Mouse (Mus musculus) kidney, embryonic 15.5 days (tissue): Measurements from ENCODE around the gene Traip. TPM values are rescaled to one million over a fixed set of nuclear protein-coding genes. Genes with fewer than 3 reads are reported as not detected.
A peak's percentile ranks its signal among the peaks of the same experiment; 100 is the strongest.

Experiments used
- ATAC-seq: fragments of 200-750 bp; cut with Nextera tagmentation; replicated peaks from 2 replicates; pipeline ENCODE4 v1.8.0; 2017; ENCODE audit warnings: moderate TSS enrichment; ENCODE audit not compliant: low FRiP score
- H3K27ac ChIP-seq: fragments of 300-500 bp; sonication (generic); 2 replicates; pipeline ENCODE4 v1.5.1; 2015; ENCODE audit warnings: mild to moderate bottlenecking, inconsistent platforms
- H3K27me3 ChIP-seq: fragments of 300-500 bp; sonication (generic); 2 replicates; pipeline ENCODE4 v1.6.1; 2015; ENCODE audit warnings: inconsistent platforms
- H3K36me3 ChIP-seq: fragments of 300-500 bp; sonication (generic); 2 replicates; pipeline ENCODE4 v1.6.1; 2015; ENCODE audit warnings: inconsistent platforms
- H3K4me1 ChIP-seq: fragments of 300-500 bp; sonication (generic); 2 replicates; pipeline ENCODE4 v1.6.1; 2015; ENCODE audit warnings: inconsistent platforms
- H3K4me2 ChIP-seq: fragments of 300-500 bp; sonication (generic); 2 replicates; pipeline ENCODE4 v1.6.1; 2015; ENCODE audit warnings: moderate library complexity, mild to moderate bottlenecking, inconsistent platforms
- H3K4me3 ChIP-seq: fragments of 300-500 bp; sonication (generic); replicated peaks from 2 replicates; pipeline ENCODE4 v1.5.1; 2015; ENCODE audit warnings: mild to moderate bottlenecking, inconsistent platforms
- H3K9ac ChIP-seq: fragments of 300-500 bp; sonication (generic); 2 replicates; pipeline ENCODE4 v1.6.1; 2015; ENCODE audit warnings: mild to moderate bottlenecking, inconsistent platforms
- H3K9me3 ChIP-seq: fragments of 300-500 bp; sonication (generic); replicated peaks from 2 replicates; pipeline ENCODE4 v1.6.1; 2016; ENCODE audit warnings: inconsistent platforms
- WGBS: fragments of 180-500 bp; shearing (Covaris S2); methylation state at CpG from one replicate; pipeline ENCODE4 v1.1.7; 2015; ENCODE audit warnings: mixed read lengths; 5-methylcytosine and 5-hydroxymethylcytosine counted together
- polyA plus RNA-seq: library from polyadenylated mRNA; unstranded; fragments of >200 nt; fragmentation: Nextera tagmentation; extraction: Ambion mirVana; gene quantifications from 2 replicates; pipeline ENCODE4 v1.2.1, GENCODE M21; 2015

The Traip gene
- polyA plus RNA-seq, 1 experiment from 2014 or later = 25.0 TPM

DNA sequence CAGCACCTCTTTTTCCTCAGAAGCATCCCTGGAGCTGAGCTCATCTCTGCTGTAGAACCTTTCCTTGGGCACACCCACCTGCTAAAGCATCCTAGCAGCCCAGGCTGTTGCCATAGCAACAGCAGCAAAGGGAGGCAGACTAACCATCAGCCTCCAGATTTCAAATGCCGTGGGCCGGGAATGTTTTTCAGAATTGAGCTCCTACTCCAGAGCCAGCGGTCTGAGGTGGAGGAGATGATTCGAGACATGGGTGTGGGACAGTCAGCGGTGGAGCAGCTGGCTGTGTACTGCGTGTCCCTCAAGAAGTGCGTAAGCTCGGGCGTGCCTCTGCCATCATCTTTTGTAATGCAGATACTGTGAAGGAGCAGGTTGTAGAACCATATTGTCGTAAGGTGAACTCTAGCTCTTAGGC is 11.4 kb downstream of the Traip start:
- H3K27me3 ChIP-seq = no peaks in the 10 kb centered on the region
- H3K4me3 ChIP-seq = no peak overlapping the region
- 0 out of 2 replicates have a peak, but pooled peaks cover 5% of the 10 kb centered on the region for H3K4me1 ChIP-seq
- no peak overlapping the region for H3K4me2 ChIP-seq
- 84% methylated on average over 10 of the region's 10 CpGs for whole genome bisulfite sequencing
- H3K36me3 ChIP-seq = peaks cover 87% of the 10 kb centered on the region
- H3K27ac ChIP-seq = no peak overlapping the region
- ATAC-seq = no peak
- no peaks in the 10 kb centered on the region for H3K9me3 ChIP-seq
- H3K9ac ChIP-seq = no peak overlapping the region

DNA sequence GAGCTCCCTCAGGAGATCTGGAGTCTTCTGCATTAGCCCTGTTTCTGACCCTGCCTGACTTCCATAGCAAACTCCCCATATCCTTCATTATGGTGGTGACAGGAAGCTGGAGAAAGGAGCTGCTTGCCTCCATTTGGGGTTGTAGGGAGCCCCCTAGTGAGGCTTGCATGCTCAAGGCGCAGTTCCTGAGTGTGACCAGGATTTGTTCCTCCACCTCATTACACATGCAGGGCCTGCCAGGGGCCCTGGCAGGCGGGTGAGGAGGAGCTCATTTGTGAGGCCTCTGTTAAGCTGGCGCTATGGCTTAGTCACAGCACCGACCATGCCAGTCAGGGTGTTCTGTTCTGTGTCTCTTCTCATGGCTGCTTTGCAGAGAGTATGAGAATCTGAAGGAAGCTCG is 11.9 kb downstream of the Traip start:
- Histone ChIP-seq H3K27me3 (no peaks in the 10 kb centered on the region), H3K4me1 (0 out of 2 replicates have a peak, but pooled peaks cover 5% of the 10 kb centered on the region), H3K27ac (no peak overlapping the region), H3K4me2 (no peak overlapping the region), H3K4me3 (no peak overlapping the region), H3K9me3 (no peaks in the 10 kb centered on the region), H3K9ac (no peak overlapping the region), H3K36me3 (peaks cover 83% of the 10 kb centered on the region)
- no peak for ATAC-seq
- 53% methylated on average over 5 of the region's 5 CpGs for WGBS

DNA sequence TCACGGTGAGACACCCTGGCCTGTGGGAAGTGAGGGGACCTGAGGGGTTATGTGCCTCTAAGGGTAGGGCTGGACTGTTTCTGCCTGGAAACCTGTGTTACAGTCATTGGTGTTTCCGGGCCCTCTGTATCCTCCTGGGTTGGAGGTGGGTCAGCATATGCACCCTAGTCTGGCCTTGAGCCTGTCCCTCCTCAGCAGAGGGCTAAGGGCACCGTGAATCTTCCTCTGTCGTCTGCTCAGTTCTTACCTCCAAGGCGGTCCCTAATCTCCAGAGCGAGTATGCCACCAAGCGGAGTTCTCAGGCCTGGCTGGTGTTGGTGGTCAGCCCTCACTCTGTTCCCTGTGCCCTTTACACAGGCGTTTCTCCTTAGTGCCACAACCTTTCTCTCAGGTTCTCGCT is 13.0 kb downstream of the Traip start:
- Histone ChIP-seq H3K27ac (no peak overlapping the region), H3K4me3 (no peak overlapping the region), H3K9me3 (no peaks in the 10 kb centered on the region), H3K4me2 (no peak overlapping the region), H3K9ac (no peak overlapping the region), H3K27me3 (no peaks in the 10 kb centered on the region), H3K4me1 (0 out of 2 replicates have a peak, but pooled peaks cover 5% of the 10 kb centered on the region), H3K36me3 (peaks cover 79% of the 10 kb centered on the region)
- ATAC-seq = no peak
- 87% methylated on average over 9 of the region's 9 CpGs for WGBS

DNA sequence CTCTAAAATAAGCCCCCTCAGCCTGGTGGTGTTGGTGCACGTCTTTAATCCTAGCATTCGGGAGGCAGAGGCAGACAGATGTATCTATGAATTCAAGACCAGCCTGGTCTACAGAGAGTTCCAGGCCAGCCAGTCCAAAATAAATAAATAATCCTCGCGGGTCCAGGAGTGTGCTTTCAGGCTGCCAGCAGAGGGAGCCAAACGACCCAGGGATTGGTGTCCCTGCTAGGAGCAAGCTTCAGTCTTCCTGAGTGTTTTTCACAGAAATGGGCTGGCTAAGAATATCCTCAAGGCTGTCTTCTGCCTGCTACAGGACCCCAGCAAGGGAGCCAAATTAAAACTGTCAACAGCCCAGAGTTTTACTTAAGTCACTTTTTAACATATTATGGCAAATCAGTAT is 13.8 kb downstream of the Traip start:
- H3K4me3 ChIP-seq = no peak overlapping the region

DNA sequence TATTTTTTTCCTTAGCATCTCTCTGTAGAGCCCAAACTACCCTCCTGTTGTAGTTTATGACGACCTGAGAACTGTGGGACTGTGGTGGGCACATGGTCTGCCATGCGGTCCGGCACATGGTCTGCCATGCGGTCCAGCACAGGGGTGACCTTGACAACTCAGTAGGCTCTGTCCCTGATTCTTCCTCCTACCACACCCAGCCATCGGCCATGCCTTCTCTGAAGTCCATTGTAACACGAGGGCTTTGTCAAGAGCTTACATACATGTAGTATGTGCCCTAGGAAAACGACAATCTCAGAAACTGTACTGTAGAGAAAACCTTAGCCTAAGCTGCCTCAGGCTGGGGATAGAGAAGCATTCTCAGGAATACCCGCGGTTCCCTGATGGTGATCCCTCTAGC is 14.7 kb downstream of the Traip start:
- peaks cover 80% of the 10 kb centered on the region for H3K36me3 ChIP-seq
- H3K4me3 ChIP-seq = no peak overlapping the region
- 0 out of 2 replicates have a peak, but pooled peaks cover 5% of the 10 kb centered on the region for H3K4me1 ChIP-seq
- no peak overlapping the region for H3K4me2 ChIP-seq
- H3K9ac ChIP-seq = no peak overlapping the region
- no peaks in the 10 kb centered on the region for H3K9me3 ChIP-seq
- no peak for ATAC-seq
- 93% methylated on average over 9 of the region's 9 CpGs for WGBS
- no peaks in the 10 kb centered on the region for H3K27me3 ChIP-seq
- no peak overlapping the region for H3K27ac ChIP-seq

More for the DNA sequence above, 13.8 kb downstream of the Traip start:
- Histone ChIP-seq H3K27ac (peak overlapping the region; percentile 25; the same call in 1 of the 2 replicates), H3K4me2 (no peak overlapping the region), H3K36me3 (peaks cover 80% of the 10 kb centered on the region), H3K9me3 (no peaks in the 10 kb centered on the region), H3K9ac (no peak overlapping the region), H3K27me3 (no peaks in the 10 kb centered on the region), H3K4me1 (0 out of 2 replicates have a peak, but pooled peaks cover 5% of the 10 kb centered on the region)
- WGBS = 22% methylated on average over 5 of the region's 5 CpGs
- peak; percentile 69; the same call in 1 of the 2 replicates for ATAC-seq

DNA sequence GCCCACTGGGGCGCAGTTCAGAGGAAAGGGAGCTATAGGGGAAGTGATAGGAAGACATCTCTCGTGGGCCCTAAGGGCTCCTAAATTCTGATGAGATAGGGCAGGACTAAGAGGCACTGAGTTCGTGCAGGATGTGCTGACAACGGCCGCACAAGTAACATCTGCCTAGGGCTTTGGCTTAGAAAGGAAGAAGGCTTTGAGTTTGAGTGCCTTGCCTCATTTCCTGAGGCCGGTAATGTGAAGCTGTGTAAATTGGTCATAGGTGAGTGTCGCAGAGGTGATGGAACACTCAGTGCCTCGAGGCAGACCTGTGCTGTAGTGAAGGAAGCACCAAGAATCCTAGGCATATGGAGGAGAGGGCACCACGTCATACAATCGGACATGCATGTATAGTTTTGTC is 16.7 kb downstream of the Traip start:
- no peak for ATAC-seq
- Histone ChIP-seq H3K27ac (no peak overlapping the region), H3K9me3 (no peaks in the 10 kb centered on the region), H3K36me3 (peaks cover 79% of the 10 kb centered on the region), H3K9ac (no peak overlapping the region), H3K27me3 (no peaks in the 10 kb centered on the region), H3K4me3 (no peak overlapping the region), H3K4me2 (no peak overlapping the region), H3K4me1 (0 out of 2 replicates have a peak, but pooled peaks cover 5% of the 10 kb centered on the region)
- 88% methylated on average over 10 of the region's 10 CpGs for WGBS

DNA sequence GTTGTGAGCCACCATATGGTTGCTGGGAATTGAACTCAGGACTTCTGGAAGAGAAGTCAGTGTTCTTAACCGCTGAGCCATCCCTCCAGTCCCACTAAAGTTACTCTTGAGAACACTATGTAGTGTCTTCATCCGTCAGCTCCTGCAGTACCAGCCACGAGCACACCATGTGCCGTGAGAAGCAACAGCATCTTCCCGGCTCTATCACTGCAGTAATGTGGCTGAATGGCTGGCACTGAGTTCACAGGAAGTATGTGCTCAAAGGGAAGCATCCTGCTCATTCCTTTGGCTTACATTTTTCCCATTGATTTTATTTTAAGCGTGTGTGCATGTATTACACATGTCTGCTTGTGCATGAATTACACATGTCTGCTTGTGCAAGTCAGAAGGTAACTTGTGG is 17.5 kb downstream of the Traip start:
- ATAC-seq = no peak
- WGBS = 76% methylated on average over 6 of the region's 6 CpGs
- Histone ChIP-seq H3K9ac (no peak overlapping the region), H3K9me3 (no peaks in the 10 kb centered on the region), H3K4me2 (no peak overlapping the region), H3K36me3 (peaks cover 78% of the 10 kb centered on the region), H3K4me3 (no peak overlapping the region), H3K27ac (no peak overlapping the region), H3K4me1 (0 out of 2 replicates have a peak, but pooled peaks cover 5% of the 10 kb centered on the region), H3K27me3 (no peaks in the 10 kb centered on the region)

DNA sequence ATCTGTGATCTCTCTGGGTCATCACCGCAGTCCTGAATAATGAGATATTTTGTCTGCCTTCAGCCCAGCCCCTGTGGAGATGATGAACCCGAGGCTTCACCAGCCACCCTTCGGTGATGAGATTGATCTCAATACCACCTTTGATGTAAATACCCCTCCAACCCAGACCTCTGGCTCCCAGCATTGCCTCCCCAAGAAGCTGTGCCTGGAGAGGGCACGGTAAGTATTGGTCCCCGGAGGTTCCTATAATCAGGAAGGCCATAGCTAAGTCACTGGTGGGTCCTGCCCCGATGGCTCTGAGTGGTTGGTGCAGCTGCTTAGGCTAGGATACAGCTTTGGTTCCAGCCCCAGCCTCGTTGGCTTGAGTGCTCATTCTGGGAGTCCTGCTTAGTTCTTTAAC is 18.6 kb downstream of the Traip start:
- Histone ChIP-seq H3K4me3 (no peak overlapping the region), H3K36me3 (peaks cover 68% of the 10 kb centered on the region), H3K4me2 (no peak overlapping the region), H3K27ac (no peak overlapping the region), H3K27me3 (no peaks in the 10 kb centered on the region), H3K4me1 (0 out of 2 replicates have a peak, but pooled peaks cover 5% of the 10 kb centered on the region), H3K9ac (no peak overlapping the region), H3K9me3 (no peaks in the 10 kb centered on the region)
- WGBS = 90% methylated on average over 7 of the region's 7 CpGs
- ATAC-seq = no peak

DNA sequence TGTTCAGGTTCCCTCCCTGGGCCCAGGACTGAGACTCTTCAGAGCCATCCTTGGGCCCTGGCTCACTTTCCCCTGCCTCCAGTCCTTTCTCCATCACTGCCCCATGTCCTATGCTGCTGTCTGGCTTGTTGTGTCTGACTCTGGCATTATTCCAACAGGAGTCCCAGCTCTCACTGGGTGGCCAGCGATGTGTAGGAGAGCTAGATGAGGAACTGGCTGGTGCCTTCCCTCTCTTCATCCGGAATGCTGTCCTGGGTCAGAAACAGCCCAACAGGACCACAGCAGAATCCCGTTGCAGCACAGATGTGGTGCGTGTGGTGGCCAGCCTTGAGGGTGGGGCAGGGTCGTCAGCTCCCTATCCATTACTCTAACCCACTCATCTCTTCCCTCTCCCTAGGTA is 20.4 kb downstream of the Traip start:
- Histone ChIP-seq H3K4me1 (peaks cover 7% of the 10 kb centered on the region), H3K36me3 (peaks cover 54% of the 10 kb centered on the region), H3K27me3 (no peaks in the 10 kb centered on the region), H3K27ac (no peak overlapping the region), H3K9me3 (no peaks in the 10 kb centered on the region), H3K4me2 (no peak overlapping the region), H3K9ac (no peak overlapping the region), H3K4me3 (no peak overlapping the region)
- ATAC-seq = no peak
- WGBS = 80% methylated on average over 5 of the region's 5 CpGs

DNA sequence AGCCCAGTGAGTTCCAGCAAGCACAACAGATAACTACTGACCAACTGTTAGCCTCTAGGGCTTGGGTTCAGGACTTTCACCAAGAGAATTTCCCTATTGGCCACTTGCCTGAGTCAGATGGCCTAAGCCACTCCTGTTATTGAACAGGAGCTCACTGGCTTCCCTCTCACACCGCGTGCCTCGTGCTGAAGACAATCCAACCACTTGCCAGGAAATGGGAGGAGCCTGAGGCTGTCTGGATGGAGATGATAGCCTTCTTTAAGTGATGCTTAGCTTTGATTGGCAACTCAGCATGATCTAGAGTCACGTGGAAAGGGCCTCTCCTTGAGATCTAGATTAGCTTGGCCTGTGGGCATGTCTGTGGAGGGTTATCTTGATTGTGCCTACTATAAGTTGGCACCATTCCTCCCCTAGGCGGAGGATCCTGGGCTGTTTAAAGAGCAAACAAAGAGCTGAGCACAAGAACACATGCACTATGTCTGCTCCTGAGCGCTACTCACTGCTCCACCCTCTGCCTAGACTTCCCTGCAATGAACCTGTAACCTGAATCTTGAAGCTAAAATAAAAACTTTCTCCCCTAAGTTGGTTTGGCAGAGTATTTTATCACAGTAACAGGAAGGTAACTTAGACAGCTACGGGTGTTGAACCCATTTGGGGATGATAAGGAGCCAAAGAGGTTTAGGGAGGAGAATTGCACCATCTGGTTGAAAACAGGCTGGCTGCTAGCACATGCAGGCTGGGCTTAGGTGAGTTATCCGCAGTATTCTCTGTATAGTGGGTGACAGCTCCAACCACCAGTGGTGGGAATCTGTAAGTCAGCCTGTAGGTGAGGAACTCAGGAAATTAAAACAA is 22.0 kb downstream of the Traip start:
- peak; percentile 60; the same call in 1 of the 2 replicates for ATAC-seq
- Histone ChIP-seq H3K4me3 (no peak overlapping the region), H3K4me1 (peaks cover 13% of the 10 kb centered on the region), H3K9me3 (no peaks in the 10 kb centered on the region), H3K4me2 (no peak overlapping the region), H3K27ac (no peak overlapping the region), H3K27me3 (no peaks in the 10 kb centered on the region), H3K36me3 (peaks cover 49% of the 10 kb centered on the region), H3K9ac (no peak overlapping the region)
- WGBS = 65% methylated on average over 8 of the region's 8 CpGs

DNA sequence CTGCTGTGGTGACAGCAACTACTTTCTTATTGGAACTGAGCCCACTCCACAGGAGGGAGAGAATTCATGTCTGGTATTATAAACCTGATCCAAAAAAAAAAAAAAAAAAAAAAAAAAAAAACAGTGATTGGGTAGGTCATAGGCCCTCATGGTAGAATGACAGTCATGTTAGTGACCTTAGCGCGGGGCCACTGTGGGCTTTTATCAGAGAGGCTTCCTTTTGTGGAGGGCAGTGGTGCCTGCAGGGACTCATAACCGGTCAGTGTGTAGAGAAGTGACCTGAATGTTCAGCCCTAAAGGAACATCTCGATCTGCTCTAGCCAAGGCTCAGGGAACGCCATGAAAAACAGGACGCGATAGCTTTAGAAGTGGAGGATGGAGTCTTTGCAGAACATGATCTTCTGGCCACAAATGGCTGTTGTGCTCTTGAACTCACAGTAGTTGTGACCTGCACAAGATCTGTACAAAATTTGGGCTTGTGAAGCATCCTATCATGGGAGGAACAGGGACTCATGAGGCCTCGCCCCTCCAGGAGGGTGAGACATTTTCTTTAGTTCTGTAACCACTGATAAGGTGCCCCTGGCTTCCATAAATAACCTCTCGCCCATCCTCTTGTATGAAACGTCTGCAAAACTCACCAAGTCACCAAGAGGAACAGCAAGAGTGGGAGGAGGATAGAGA is 24.7 kb downstream of the Traip start:
- H3K4me2 ChIP-seq = no peak overlapping the region
- no peak overlapping the region for H3K9ac ChIP-seq
- WGBS = 78% methylated on average over 10 of the region's 10 CpGs
- no peaks in the 10 kb centered on the region for H3K27me3 ChIP-seq
- peak overlapping the region; percentile 72 for H3K27ac ChIP-seq
- ATAC-seq = no peak
- peaks cover 13% of the 10 kb centered on the region for H3K4me1 ChIP-seq
- no peaks in the 10 kb centered on the region for H3K9me3 ChIP-seq
- peaks cover 26% of the 10 kb centered on the region for H3K36me3 ChIP-seq
- no peak overlapping the region for H3K4me3 ChIP-seq
